Mouse (Mus musculus) heart, postnatal 10 days (tissue): ENCODE results near the gene Csf3. TPM values are rescaled to one million over a fixed set of nuclear protein-coding genes. Genes with fewer than 3 reads are reported as not detected.

Experiments
- DNase-seq, 2 experiments: peaks; one replicate each; pipeline ENCODE4 v3.0.0; 2021
- intact Hi-C: fragments of 180-260 bp; cut with DNase I; formaldehyde crosslinking; loops from one replicate; pipeline ENCODE4 v1.15.1; 2025
- total RNA-seq, 2 experiments: library from RNA; stranded (reverse); gene quantifications; 2 replicates each; pipeline ENCODE4 v1.2.3; 2021

Gene Csf3
- total RNA-seq, 2 experiments from 2014 or later: not detected

- DNase-seq: peak; percentile 19 to 20
- intact Hi-C loops: loop anchor here (2.0 kb wide), 1 partner anchor 25 kb away; no protein-coding TSS in a partner anchor
Measured at GRCm38 (mm10) chr11:98745932-98746853, 45.1 kb downstream of the Csf3 start.

GRCm38 (mm10) chr11:98746855-98747693 is 46.0 kb downstream of the Csf3 start:
- peak; percentile 85 to 86 for DNase-seq
- intact Hi-C loops: no loop called here

DNA sequence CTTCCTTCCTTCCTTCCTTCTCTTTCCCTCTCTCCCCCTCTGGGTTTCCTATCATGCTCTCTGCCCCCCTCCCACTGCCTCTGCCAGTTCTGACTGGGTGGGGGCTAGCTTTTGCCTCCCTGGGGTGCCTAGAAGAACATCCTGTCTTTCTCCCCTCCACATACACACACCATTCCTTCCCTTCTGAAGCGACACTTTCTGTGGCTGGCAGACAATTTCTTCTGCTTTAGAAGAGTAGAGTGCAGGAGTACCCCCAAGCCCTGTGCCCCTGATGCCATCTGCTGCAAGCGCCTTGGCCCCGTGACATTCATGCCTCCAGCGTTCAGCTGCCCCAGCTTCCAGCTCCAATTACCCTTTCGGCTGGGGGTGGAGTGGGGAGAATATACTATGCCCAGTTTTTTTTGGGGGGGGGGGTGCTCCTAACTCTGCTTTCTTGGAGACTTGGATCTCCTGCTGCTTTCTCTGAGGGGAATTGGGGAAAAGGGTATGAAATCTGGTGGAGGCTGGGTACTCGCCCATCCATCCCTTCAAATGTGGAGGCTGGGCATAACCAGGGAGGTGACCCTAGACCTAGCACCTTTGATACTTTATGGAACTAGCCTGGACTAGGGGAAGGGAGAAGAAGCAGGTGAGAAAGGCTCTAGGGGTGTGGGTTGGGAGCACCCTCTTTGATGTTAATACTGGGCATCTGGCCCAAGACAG is 46.9 kb downstream of the Csf3 start:
- DNase-seq: peak; percentile 33 to 48
- intact Hi-C loops: no loop called here

- DNase-seq: peak; percentile 45 to 60
- intact Hi-C loops: no loop called here
Measured at GRCm38 (mm10) chr11:98748506-98749416, 47.7 kb downstream of the Csf3 start.

GRCm38 (mm10) chr11:98749716-98750115 is 48.7 kb downstream of the Csf3 start:
- DNase-seq: peak; percentile 24 to 32
- intact Hi-C loops: loop anchor here (5.0 kb wide), 1 partner anchor 37 kb away; no protein-coding TSS in a partner anchor

DNA sequence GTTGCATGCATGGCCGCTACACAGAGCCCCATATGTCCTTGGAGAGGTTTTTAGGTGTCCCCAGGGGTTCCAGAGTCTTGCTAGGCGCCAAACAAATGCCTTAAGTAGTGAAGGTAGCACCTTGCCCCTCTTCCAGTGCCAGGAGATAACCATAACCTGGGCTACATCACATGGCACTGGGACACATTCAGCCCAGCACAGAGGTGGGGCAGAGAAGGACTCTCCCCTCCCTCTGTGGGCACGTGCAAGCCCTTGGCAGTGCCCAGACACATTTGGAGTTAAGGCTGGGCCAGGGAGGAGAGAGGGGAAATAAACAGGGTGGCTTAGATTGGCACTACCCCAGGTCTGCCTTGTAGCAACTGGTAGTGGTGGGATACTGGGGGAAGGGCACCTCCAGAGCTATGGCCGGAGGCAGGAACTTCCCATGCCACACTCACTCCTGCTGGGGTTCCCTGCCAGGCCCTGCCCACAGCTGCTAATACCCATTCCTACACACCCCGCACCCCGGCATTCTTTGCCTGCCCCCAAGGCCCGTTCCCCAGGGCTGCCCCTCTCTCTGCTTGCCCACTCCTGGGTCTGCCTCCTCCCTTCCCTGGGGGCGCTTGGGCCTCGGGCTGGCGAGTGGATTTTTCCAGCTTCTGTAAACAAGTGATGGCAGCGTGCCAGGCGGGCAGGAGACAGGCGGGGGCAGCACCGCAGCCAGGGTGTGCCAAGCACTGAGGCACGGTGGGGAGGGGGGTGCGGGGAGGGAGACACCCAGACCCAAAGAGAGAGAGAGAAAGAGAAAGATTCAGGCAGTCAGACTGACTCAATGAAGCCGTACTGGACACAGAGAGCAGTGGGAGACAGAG is 49.5 kb downstream of the Csf3 start:
- DNase-seq: peak; percentile 76 to 81
- intact Hi-C loops: loop anchor here (5.0 kb wide), 1 partner anchor 38 kb away; no protein-coding TSS in a partner anchor

- peak; percentile 48 to 57 for DNase-seq
- intact Hi-C loops: loop anchor here (5.0 kb wide), 1 partner anchor 39 kb away; no protein-coding TSS in a partner anchor
Measured at GRCm38 (mm10) chr11:98751221-98751782, 50.2 kb downstream of the Csf3 start.

GRCm38 (mm10) chr11:98752562-98753140 is 51.6 kb downstream of the Csf3 start:
- DNase-seq: no peak
- intact Hi-C loops: loop anchor here (5.0 kb wide), 1 partner anchor 40 kb away; no protein-coding TSS in a partner anchor

Other genes starting within 250 kb of the Csf3 start
- under 1 TPM; 0.84 to 0.98 TPM for gene Ikzf3, start 155.2 kb upstream of the Csf3 start, total RNA-seq
- gene Zpbp2, start 150.2 kb upstream of the Csf3 start, total RNA-seq: not detected
- gene Ormdl3, start 113.9 kb upstream of the Csf3 start, total RNA-seq: 10 to 100 TPM; 46.6 to 48.9 TPM
- gene Lrrc3c, start 103.0 kb upstream of the Csf3 start, total RNA-seq: not detected
- 10 to 100 TPM; 15.6 to 18.0 TPM for gene Gm12355, start 75.6 kb upstream of the Csf3 start, total RNA-seq
- gene Gsdma3, start 74.9 kb upstream of the Csf3 start, total RNA-seq: 1 to 10 TPM; 4.0 to 5.3 TPM
- gene Gsdma2, start 54.5 kb upstream of the Csf3 start, total RNA-seq: under 1 TPM; 0.24 to 0.30 TPM
- not detected for gene Gsdma, start 36.9 kb upstream of the Csf3 start, total RNA-seq
- gene Psmd3, start 18.7 kb upstream of the Csf3 start, total RNA-seq: 100 to 1,000 TPM; 131 to 132 TPM
- gene Med24, start 28.2 kb downstream of the Csf3 start, total RNA-seq: 10 to 100 TPM; 44.9 to 52.1 TPM
- 100 to 1,000 TPM; 172 to 190 TPM for gene Thra, start 39.4 kb downstream of the Csf3 start, total RNA-seq
- 10 to 100 TPM; 31.1 to 32.7 TPM for gene Nr1d1, start 74.1 kb downstream of the Csf3 start, total RNA-seq
- 10 to 100 TPM; 70.3 to 83.4 TPM for gene Msl1, start 94.3 kb downstream of the Csf3 start, total RNA-seq
- gene Casc3, start 103.6 kb downstream of the Csf3 start, total RNA-seq: 10 to 100 TPM; 29.0 to 29.7 TPM
- gene Rapgefl1, start 135.5 kb downstream of the Csf3 start, total RNA-seq: under 1 TPM; 0.79 to 0.87 TPM
- 10 to 100 TPM; 12.4 to 13.0 TPM for gene Wipf2, start 162.4 kb downstream of the Csf3 start, total RNA-seq
- gene Cdc6, start 206.5 kb downstream of the Csf3 start, total RNA-seq: 1 to 10 TPM; 3.3 to 3.6 TPM
- gene Rara, start 226.6 kb downstream of the Csf3 start, total RNA-seq: 10 to 100 TPM; 31.9 to 33.0 TPM